Mouse (Mus musculus): ENCODE data around the gene Sin3b. TPM values are rescaled to one million over a fixed set of nuclear protein-coding genes. Genes with fewer than 3 reads are reported as not detected.

The Sin3b gene
- polyA plus RNA-seq, 1 experiment from 2014 or later: 182 TPM

GRCm38 (mm10) chr8:72746061-72746460, 23.0 kb downstream of the Sin3b start:
- no peaks in the 10 kb centered on the region for H3K27me3 ChIP-seq (ENCODE audit: control insufficient read depth, insufficient read depth, low read length)
- no peak overlapping the region for H3K9ac ChIP-seq (ENCODE audit: low read depth, low read length)
- no peak; the same call in 1 of the 2 replicates for ATAC-seq (ENCODE audit: low FRiP score, low TSS enrichment)
- H3K4me1 ChIP-seq (ENCODE audit: control insufficient read depth, insufficient read depth, low read length): no peaks in the 10 kb centered on the region
- H3K9me3 ChIP-seq (ENCODE audit: control insufficient read depth, low read length): no peaks in the 10 kb centered on the region
- no peak overlapping the region for H3K4me3 ChIP-seq (ENCODE audit: low read length)
- no peak overlapping the region for H3K27ac ChIP-seq (ENCODE audit: low read depth, low read length)
- H3K36me3 ChIP-seq (ENCODE audit: control insufficient read depth, insufficient read depth, low read length): peaks cover 90% of the 10 kb centered on the region
- WGBS: 53% methylated on average over 5 of the region's 5 CpGs
- no peak overlapping the region for H3K4me2 ChIP-seq (replicated peaks; ENCODE audit: low read depth, low read length)

GRCm38 (mm10) chr8:72749846-72750245, 26.8 kb downstream of the Sin3b start:
- no peaks in the 10 kb centered on the region for H3K9me3 ChIP-seq (ENCODE audit: control insufficient read depth, low read length)
- WGBS: 94% methylated on average over 26 of the region's 26 CpGs
- H3K4me1 ChIP-seq (ENCODE audit: control insufficient read depth, insufficient read depth, low read length): no peaks in the 10 kb centered on the region
- H3K9ac ChIP-seq (ENCODE audit: low read depth, low read length): no peak overlapping the region
- 0 out of 2 replicates have a peak, but pooled peaks have one; percentile 25 for ATAC-seq (ENCODE audit: low FRiP score, low TSS enrichment)
- no peak overlapping the region for H3K27ac ChIP-seq (ENCODE audit: low read depth, low read length)
- H3K4me3 ChIP-seq (ENCODE audit: low read length): no peak overlapping the region
- no peak overlapping the region for H3K4me2 ChIP-seq (replicated peaks; ENCODE audit: low read depth, low read length)
- H3K36me3 ChIP-seq (ENCODE audit: control insufficient read depth, insufficient read depth, low read length): peaks cover 92% of the 10 kb centered on the region
- no peaks in the 10 kb centered on the region for H3K27me3 ChIP-seq (ENCODE audit: control insufficient read depth, insufficient read depth, low read length)

GRCm38 (mm10) chr8:72750266-72750665, 27.2 kb downstream of the Sin3b start:
- H3K4me3 ChIP-seq (ENCODE audit: low read length): no peak overlapping the region
- WGBS: 94% methylated on average over 6 of the region's 6 CpGs
- no peak overlapping the region for H3K4me2 ChIP-seq (replicated peaks; ENCODE audit: low read depth, low read length)
- peaks cover 88% of the 10 kb centered on the region for H3K36me3 ChIP-seq (ENCODE audit: control insufficient read depth, insufficient read depth, low read length)
- no peaks in the 10 kb centered on the region for H3K27me3 ChIP-seq (ENCODE audit: control insufficient read depth, insufficient read depth, low read length)
- H3K9me3 ChIP-seq (ENCODE audit: control insufficient read depth, low read length): no peaks in the 10 kb centered on the region
- no peaks in the 10 kb centered on the region for H3K4me1 ChIP-seq (ENCODE audit: control insufficient read depth, insufficient read depth, low read length)
- ATAC-seq (ENCODE audit: low FRiP score, low TSS enrichment): no peak
- no peak overlapping the region for H3K27ac ChIP-seq (ENCODE audit: low read depth, low read length)
- H3K9ac ChIP-seq (ENCODE audit: low read depth, low read length): no peak overlapping the region

GRCm38 (mm10) chr8:72751126-72751525, 28.0 kb downstream of the Sin3b start:
- Histone ChIP-seq H3K27ac (ENCODE audit: low read depth, low read length) (no peak overlapping the region), H3K9ac (ENCODE audit: low read depth, low read length) (no peak overlapping the region), H3K4me2 (replicated peaks; ENCODE audit: low read depth, low read length) (no peak overlapping the region), H3K4me1 (ENCODE audit: control insufficient read depth, insufficient read depth, low read length) (no peaks in the 10 kb centered on the region), H3K27me3 (ENCODE audit: control insufficient read depth, insufficient read depth, low read length) (no peaks in the 10 kb centered on the region), H3K4me3 (ENCODE audit: low read length) (no peak overlapping the region), H3K36me3 (ENCODE audit: control insufficient read depth, insufficient read depth, low read length) (peaks cover 89% of the 10 kb centered on the region), H3K9me3 (ENCODE audit: control insufficient read depth, low read length) (no peaks in the 10 kb centered on the region)
- WGBS: 88% methylated on average over 3 of the region's 3 CpGs
- no peak for ATAC-seq (ENCODE audit: low FRiP score, low TSS enrichment)

- H3K9ac ChIP-seq (ENCODE audit: low read depth, low read length): no peak overlapping the region
- H3K4me1 ChIP-seq (ENCODE audit: control insufficient read depth, insufficient read depth, low read length): no peaks in the 10 kb centered on the region
- H3K27me3 ChIP-seq (ENCODE audit: control insufficient read depth, insufficient read depth, low read length): no peaks in the 10 kb centered on the region
- H3K36me3 ChIP-seq (ENCODE audit: control insufficient read depth, insufficient read depth, low read length): peaks cover 89% of the 10 kb centered on the region
- 88% methylated on average over 3 of the region's 3 CpGs for WGBS
- ATAC-seq (ENCODE audit: low FRiP score, low TSS enrichment): no peak
- no peak overlapping the region for H3K27ac ChIP-seq (ENCODE audit: low read depth, low read length)
- H3K9me3 ChIP-seq (ENCODE audit: control insufficient read depth, low read length): no peaks in the 10 kb centered on the region
- no peak overlapping the region for H3K4me2 ChIP-seq (replicated peaks; ENCODE audit: low read depth, low read length)
- no peak overlapping the region for H3K4me3 ChIP-seq (ENCODE audit: low read length)
These were observed 29.2 kb downstream of the Sin3b start for GRCm38 (mm10) chr8:72752289-72752688.

GRCm38 (mm10) chr8:72753165-72753564, 30.1 kb downstream of the Sin3b start:
- Histone ChIP-seq H3K36me3 (ENCODE audit: control insufficient read depth, insufficient read depth, low read length) (peaks cover 89% of the 10 kb centered on the region), H3K4me2 (replicated peaks; ENCODE audit: low read depth, low read length) (no peak overlapping the region), H3K27ac (ENCODE audit: low read depth, low read length) (no peak overlapping the region), H3K9me3 (ENCODE audit: control insufficient read depth, low read length) (no peaks in the 10 kb centered on the region), H3K9ac (ENCODE audit: low read depth, low read length) (no peak overlapping the region), H3K27me3 (ENCODE audit: control insufficient read depth, insufficient read depth, low read length) (no peaks in the 10 kb centered on the region), H3K4me3 (ENCODE audit: low read length) (no peak overlapping the region), H3K4me1 (ENCODE audit: control insufficient read depth, insufficient read depth, low read length) (no peaks in the 10 kb centered on the region)
- WGBS: 97% methylated on average over 9 of the region's 9 CpGs
- no peak for ATAC-seq (ENCODE audit: low FRiP score, low TSS enrichment)

- no peak overlapping the region for H3K4me2 ChIP-seq (replicated peaks; ENCODE audit: low read depth, low read length)
- no peak overlapping the region for H3K4me3 ChIP-seq (ENCODE audit: low read length)
- no peak overlapping the region for H3K9ac ChIP-seq (ENCODE audit: low read depth, low read length)
- H3K36me3 ChIP-seq (ENCODE audit: control insufficient read depth, insufficient read depth, low read length): peaks cover 86% of the 10 kb centered on the region
- no peaks in the 10 kb centered on the region for H3K27me3 ChIP-seq (ENCODE audit: control insufficient read depth, insufficient read depth, low read length)
- no peak overlapping the region for H3K27ac ChIP-seq (ENCODE audit: low read depth, low read length)
- no peak for ATAC-seq (ENCODE audit: low FRiP score, low TSS enrichment)
- no peaks in the 10 kb centered on the region for H3K9me3 ChIP-seq (ENCODE audit: control insufficient read depth, low read length)
- no peaks in the 10 kb centered on the region for H3K4me1 ChIP-seq (ENCODE audit: control insufficient read depth, insufficient read depth, low read length)
- WGBS: 92% methylated on average over 2 of the region's 2 CpGs
These were observed 30.7 kb downstream of the Sin3b start for GRCm38 (mm10) chr8:72753781-72754180.

- ATAC-seq (ENCODE audit: low FRiP score, low TSS enrichment): no peak
- H3K9ac ChIP-seq (ENCODE audit: low read depth, low read length): no peak overlapping the region
- no peaks in the 10 kb centered on the region for H3K9me3 ChIP-seq (ENCODE audit: control insufficient read depth, low read length)
- 98% methylated on average over 2 of the region's 2 CpGs for WGBS
- H3K4me3 ChIP-seq (ENCODE audit: low read length): no peak overlapping the region
- peaks cover 64% of the 10 kb centered on the region for H3K36me3 ChIP-seq (ENCODE audit: control insufficient read depth, insufficient read depth, low read length)
- H3K4me1 ChIP-seq (ENCODE audit: control insufficient read depth, insufficient read depth, low read length): no peaks in the 10 kb centered on the region
- no peaks in the 10 kb centered on the region for H3K27me3 ChIP-seq (ENCODE audit: control insufficient read depth, insufficient read depth, low read length)
- no peak overlapping the region for H3K4me2 ChIP-seq (replicated peaks; ENCODE audit: low read depth, low read length)
- H3K27ac ChIP-seq (ENCODE audit: low read depth, low read length): no peak overlapping the region
These were observed 32.9 kb downstream of the Sin3b start for GRCm38 (mm10) chr8:72756031-72756430.

GRCm38 (mm10) chr8:72756771-72757390, 33.8 kb downstream of the Sin3b start:
- H3K27me3 ChIP-seq (ENCODE audit: control insufficient read depth, insufficient read depth, low read length): no peaks in the 10 kb centered on the region
- no peak for ATAC-seq (ENCODE audit: low FRiP score, low TSS enrichment)
- WGBS: 94% methylated on average over 34 of the region's 35 CpGs
- no peaks in the 10 kb centered on the region for H3K9me3 ChIP-seq (ENCODE audit: control insufficient read depth, low read length)
- H3K9ac ChIP-seq (ENCODE audit: low read depth, low read length): no peak overlapping the region
- no peak overlapping the region for H3K27ac ChIP-seq (ENCODE audit: low read depth, low read length)
- no peak overlapping the region for H3K4me2 ChIP-seq (replicated peaks; ENCODE audit: low read depth, low read length)
- H3K4me3 ChIP-seq (ENCODE audit: low read length): no peak overlapping the region
- H3K36me3 ChIP-seq (ENCODE audit: control insufficient read depth, insufficient read depth, low read length): peaks cover 57% of the 10 kb centered on the region
- H3K4me1 ChIP-seq (ENCODE audit: control insufficient read depth, insufficient read depth, low read length): no peaks in the 10 kb centered on the region

Measured in kidney, embryonic 14.5 days (tissue).